Mouse (Mus musculus) cerebellum, adult 8-10 months (tissue): ENCODE data around the gene Actb.
"Not testable (repeated sequence)": the region's sequence is repeated elsewhere in the genome, so short reads cannot be mapped to it uniquely, and the experiment has no call there.

Experiments used
- DNase-seq: peaks from one replicate; pipeline ENCODE4 v3.0.0; 2022

Actb gene

DNA sequence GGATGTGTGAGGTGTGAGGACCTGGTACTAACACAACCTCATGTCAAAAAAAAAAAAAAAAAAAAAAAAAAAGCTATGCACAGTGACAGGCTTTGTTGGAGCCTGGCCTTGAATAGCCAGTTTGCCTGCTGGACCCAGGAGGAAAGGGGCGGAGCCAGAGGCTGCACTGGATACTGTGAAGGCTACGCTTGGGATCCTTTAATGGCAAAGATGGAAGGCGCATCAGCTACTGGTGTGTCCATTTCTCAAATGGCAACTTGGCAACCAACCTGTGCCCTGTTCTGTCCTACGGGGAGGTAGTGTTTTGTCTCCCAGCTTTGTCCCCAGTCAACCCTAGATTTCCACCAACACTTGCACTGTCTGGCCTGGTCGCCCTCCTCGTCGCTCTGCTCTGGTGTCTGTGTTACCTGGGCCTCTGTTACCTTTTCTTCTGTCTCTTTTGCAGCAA is 5.2 kb downstream of the Actb start:
- DNase-seq = no peak

- no peak for DNase-seq
Observed at GRCm38 (mm10) chr5:142900651-142901050, 5.9 kb downstream of the Actb start.

DNA sequence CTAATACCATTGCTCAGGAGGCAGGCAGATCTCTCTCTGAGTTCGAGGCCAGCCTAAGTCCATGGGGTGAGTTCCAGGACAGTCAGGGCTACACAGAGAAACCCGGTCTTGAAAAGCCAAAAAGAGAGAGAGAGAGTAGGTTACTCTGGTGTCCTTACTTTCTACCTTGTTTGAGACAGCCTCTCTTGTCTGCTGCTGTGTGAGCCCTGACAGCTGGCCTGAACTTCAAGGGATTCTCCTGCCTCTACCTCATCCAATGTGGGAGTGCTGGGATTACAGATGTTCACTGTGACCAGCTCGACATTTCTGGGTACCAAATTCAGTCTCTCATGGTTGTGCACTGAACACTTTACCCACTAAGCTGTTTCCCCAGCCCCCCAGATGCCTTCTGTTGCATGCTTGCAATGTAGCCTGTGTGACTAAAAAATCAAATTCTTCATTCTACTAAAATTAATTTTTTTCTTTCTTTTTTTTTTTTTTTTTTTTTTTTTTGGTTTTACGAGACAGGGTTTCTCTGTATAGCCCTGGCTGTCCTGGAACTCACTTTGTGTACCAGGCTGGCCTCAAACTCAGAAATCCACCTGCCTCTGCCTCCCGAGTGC is 6.5 kb downstream of the Actb start:
- DNase-seq = no peak

GRCm38 (mm10) chr5:142899057-142899601 is 7.4 kb downstream of the Actb start:
- no peak for DNase-seq

GRCm38 (mm10) chr5:142898316-142898715 is 8.2 kb downstream of the Actb start:
- DNase-seq = no peak

- no peak for DNase-seq
Observed at GRCm38 (mm10) chr5:142897568-142898248, 8.8 kb downstream of the Actb start.

DNA sequence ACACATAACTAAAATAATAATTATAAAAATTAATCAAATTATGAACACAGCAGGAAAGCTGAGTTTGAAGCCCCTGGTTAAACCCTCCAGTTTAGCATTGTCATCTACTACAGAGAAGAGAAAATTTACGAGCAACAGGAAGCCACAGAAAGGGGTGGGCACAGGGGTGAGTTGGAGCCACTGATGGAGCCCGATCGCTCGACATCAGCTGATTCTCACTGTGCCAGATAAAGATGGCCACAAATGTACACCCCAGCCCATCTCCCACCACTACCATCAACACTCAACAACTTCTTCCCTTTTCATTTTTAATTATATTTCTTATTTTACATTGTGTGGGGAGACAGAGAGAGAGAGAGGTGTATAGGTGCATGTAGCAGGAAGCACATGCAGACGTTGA is 9.8 kb downstream of the Actb start:
- DNase-seq = no peak

- no peak for DNase-seq
Observed at GRCm38 (mm10) chr5:142896192-142896591, 10.4 kb downstream of the Actb start.

- DNase-seq = peak; percentile 89
Observed at GRCm38 (mm10) chr5:142894918-142895613, 11.5 kb downstream of the Actb start, which contains the start of gene Fbxl18. Gene Fbxl18 (minus strand): TSS chr5:142895421.

DNA sequence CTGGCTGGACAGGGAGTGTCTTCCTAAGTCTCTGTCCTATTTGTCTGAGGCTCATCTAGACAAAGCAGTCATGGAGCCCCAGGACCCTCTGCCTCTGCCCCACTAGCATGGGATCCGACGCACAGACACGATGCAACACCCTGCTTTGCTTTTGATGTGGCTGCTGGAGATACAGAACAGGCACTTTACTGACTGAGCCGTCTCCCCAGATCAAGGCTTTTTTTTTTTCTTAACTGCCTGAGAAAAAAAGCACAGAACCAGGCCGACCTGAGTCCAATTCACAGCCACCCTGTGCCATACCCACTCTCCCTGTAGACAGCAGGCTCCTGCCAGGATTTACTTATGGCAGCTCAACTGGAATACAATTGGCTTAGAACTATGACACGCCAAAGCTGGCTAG is 15.2 kb downstream of the Actb start:
- DNase-seq = no peak

GRCm38 (mm10) chr5:142887533-142887932 is 19.0 kb downstream of the Actb start:
- DNase-seq = not testable (repeated sequence)

- no peak for DNase-seq
Observed at GRCm38 (mm10) chr5:142886761-142887160, 19.8 kb downstream of the Actb start.

DNA sequence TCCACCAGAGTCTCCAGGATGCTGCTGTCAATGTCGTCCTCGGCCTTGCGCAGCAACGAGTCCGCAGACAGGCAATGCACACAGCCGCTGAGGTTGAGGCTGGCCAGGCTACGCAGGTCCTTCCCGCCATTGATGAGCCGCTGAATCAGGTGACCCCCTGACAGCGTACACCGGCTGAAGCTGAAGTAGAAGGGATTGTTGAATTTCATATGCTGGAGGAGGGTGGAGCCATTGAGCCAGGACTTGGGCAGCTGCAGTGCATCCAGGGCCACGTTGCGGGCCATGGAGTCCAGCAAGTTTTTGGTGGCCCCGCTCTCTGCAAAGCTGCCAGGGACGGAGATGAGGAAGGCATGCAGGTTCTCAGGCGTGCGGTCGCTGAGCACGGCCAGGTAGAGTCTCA is 20.4 kb downstream of the Actb start:
- DNase-seq = no peak

GRCm38 (mm10) chr5:142882471-142882870 is 24.1 kb downstream of the Actb start:
- DNase-seq = no peak

- no peak for DNase-seq
Observed at GRCm38 (mm10) chr5:142881936-142882335, 24.6 kb downstream of the Actb start.

DNA sequence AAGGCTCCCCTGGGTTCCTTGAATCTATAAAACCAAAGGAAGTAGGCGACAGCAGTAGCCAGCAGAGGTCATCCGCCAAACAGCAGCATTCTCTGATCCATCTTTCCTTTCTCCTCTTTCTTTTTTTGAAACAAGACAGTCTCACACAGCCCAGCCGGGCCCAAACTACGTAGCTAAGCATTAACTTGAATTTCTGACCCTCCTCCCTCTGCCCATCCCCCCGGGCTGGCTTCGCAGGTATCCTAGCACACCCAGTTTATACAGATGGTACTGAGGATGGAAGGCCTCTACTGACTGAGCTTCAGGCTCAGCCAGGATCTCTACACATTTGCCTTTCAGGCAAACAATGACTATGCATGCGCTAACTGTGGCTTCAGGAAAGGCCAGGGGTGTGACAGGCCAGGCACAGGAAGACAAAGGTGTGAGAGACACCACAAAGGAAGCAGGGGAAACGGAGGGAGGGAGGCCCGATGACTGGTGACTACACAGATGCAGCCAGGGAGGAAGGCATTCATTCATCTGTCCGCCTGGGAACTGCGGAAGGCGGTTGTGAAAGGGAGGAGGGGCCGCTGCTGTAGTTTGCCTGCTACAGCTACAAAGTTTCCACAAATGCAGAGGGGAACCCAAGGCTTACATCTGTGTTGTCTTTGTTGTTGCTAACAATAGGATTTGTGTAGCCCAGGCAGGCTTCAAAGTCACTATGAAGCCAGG is 25.6 kb downstream of the Actb start:
- DNase-seq = no peak

GRCm38 (mm10) chr5:142880246-142880645 is 26.3 kb downstream of the Actb start:
- peak; percentile 69 for DNase-seq

DNA sequence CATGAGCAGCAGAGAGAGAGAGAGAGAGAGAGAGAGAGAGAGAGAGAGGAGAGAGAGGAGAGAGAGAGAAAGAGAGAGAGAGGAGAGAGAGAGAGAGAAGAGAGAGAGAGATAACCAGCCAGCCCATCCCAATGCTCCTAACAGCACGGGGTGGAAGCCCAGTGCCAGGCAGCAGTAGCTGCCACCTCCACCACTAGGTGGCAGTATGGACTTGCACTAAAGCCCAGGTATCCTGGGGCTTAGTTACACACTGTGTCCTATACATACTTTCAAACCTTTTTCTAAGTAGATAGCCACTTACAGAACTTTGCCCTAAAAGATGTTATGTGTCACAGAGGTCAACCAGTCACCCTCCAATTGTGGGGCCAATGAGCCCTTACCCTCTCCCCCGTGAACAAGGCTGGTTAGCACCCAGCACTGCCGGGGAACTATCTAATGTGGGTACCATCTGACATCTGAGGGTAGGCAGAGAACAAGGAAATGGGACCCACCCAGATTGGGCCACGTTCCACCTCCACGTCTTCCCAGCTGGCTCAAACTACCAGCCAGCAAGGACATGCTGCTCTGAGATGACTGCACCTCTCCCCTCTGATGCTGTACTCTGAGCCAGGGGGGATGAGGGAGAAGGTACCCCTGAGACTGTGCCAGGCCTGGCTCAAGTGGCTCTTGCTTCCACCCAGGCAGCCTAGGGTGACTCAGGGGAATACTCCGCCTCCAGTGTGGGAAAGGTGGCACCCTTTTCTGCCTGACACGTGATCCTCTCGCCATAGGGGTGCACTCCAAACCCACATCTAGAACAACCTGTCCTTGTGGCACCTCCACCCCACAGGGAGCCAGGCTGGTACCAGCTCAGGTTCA is 27.0 kb downstream of the Actb start:
- peak; percentile 84 for DNase-seq

GRCm38 (mm10) chr5:142878570-142878969 is 28.0 kb downstream of the Actb start:
- no peak for DNase-seq

GRCm38 (mm10) chr5:142877337-142878280 is 28.9 kb downstream of the Actb start:
- peak; percentile 81 for DNase-seq

DNA sequence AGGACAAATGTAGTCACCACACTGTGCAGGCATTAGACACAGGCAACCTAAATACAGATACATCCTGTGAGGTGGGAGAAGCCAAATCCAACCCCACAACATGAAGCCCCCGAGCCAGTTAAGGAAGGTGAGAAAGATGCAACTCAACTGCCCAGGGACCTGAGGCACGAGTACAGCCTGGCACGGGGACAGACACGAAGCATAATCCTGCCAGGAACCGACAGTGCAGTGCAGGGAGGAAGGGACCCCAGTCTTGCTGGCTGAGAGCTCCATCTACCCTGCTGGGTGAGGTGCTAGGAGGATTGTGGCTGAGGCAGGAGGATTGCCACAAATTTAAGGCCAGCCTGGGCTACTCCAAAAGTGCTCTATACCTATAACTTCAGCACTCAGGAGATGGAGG is 29.7 kb downstream of the Actb start:
- no peak for DNase-seq
